Mouse (Mus musculus): ENCODE measurements around the gene Lrrc4.

- TF ChIP-seq CTCF (IDR thresholded peaks at IDR 0.05), result no peak
- TF ChIP-seq EP300 (IDR thresholded peaks at IDR 0.05), result no peak
Measured at GRCm38 (mm10) chr6:28706976-28707592, 124.5 kb downstream of the Lrrc4 start.
